Mouse (Mus musculus) forebrain, embryonic 11.5 days (tissue): ENCODE measurements at regions not wholly inside any gene's neighbourhood (a gene's known extent, or its start where the extent isn't known, plus 50 kb on each side); places are given as distances from the start of the nearest gene placed in this dataset.

ENCODE experiments used
- ATAC-seq: fragments of 200-750 bp; cut with Nextera tagmentation; replicated peaks from 2 replicates; pipeline ENCODE4 v1.8.0; 2017; ENCODE audit warnings: moderate TSS enrichment; ENCODE audit not compliant: low FRiP score
- DNase-seq: peaks from one replicate; pipeline ENCODE4 v3.0.0-alpha.2; 2017; ENCODE audit warnings: low spot score
- H3K27ac ChIP-seq: fragments of 300-500 bp; sonication (generic); 2 replicates; pipeline ENCODE4 v1.5.1; 2014; ENCODE audit warnings: low read depth, low read length
- H3K27me3 ChIP-seq: fragments of 300-500 bp; sonication (generic); 2 replicates; pipeline ENCODE4 v1.6.1; 2014; ENCODE audit warnings: mild to moderate bottlenecking, low read length, mixed read lengths; ENCODE audit not compliant: control insufficient read depth, insufficient read depth
- H3K36me3 ChIP-seq: fragments of 300-500 bp; sonication (generic); 2 replicates; pipeline ENCODE4 v1.6.1; 2014; ENCODE audit warnings: mild to moderate bottlenecking, low read length, moderate library complexity, mixed read lengths; ENCODE audit not compliant: control insufficient read depth, insufficient read depth
- H3K4me1 ChIP-seq: fragments of 300-500 bp; sonication (generic); replicated peaks from 2 replicates; pipeline ENCODE4 v1.6.1; 2014; ENCODE audit warnings: low read length, mixed read lengths; ENCODE audit not compliant: control insufficient read depth, insufficient read depth
- H3K4me2 ChIP-seq: fragments of 300-500 bp; sonication (generic); 2 replicates; pipeline ENCODE4 v1.6.1; 2014; ENCODE audit warnings: low read depth, mild to moderate bottlenecking, low read length, moderate library complexity, mixed read lengths; ENCODE audit not compliant: severe bottlenecking
- H3K4me3 ChIP-seq: fragments of 300-500 bp; sonication (generic); 2 replicates; pipeline ENCODE4 v1.5.1; 2014; ENCODE audit warnings: low read depth, low read length
- H3K9ac ChIP-seq: fragments of 300-500 bp; sonication (generic); 2 replicates; pipeline ENCODE4 v1.6.1; 2014; ENCODE audit warnings: low read length
- H3K9me3 ChIP-seq: fragments of 300-500 bp; sonication (generic); 2 replicates; pipeline ENCODE4 v1.6.1; 2016; ENCODE audit warnings: low read length, mixed read lengths; ENCODE audit not compliant: control insufficient read depth
- WGBS: fragments of 180-500 bp; shearing (Covaris S2); extraction: QIAGEN DNeasy Blood & Tissue Kit; methylation state at CpG from one replicate; pipeline ENCODE4 v1.1.7; 2014; 5-methylcytosine and 5-hydroxymethylcytosine counted together

DNA sequence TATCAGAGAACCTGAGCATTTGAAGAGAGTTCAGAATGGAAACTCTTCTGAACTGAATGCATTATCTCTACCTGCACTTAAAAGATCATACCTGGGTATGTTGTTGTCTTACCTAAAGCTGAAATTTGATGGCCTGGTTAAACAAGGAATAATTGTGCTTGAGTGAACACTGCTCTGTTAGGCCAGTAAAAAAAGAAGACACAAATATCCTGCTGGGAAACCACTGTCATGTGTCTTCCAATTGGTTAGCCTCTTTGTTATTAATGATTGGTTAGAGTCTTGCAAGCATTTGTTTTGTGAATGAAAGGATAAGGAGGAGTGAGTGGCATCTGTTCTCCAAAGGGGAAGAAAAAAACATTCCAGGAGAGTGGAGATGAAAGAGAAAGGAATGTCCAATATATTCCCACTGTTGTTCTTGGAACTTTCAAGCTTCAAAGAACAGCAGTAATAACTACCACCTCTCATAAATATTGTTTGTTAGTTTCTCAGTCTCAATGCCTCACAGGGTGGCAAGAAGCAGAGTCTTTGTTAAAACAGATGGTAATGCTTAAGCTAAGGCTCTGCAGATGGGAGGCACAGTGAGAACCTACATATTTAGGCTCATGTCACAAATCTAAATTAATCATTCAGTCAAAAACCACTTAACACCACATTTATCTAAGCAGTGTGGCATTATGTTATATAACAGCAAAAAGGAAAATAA is 165.5 kb downstream of the Dsel start:
- no peak for DNase-seq
- H3K27me3 ChIP-seq = no peaks in the 10 kb centered on the region
- H3K36me3 ChIP-seq = no peaks in the 10 kb centered on the region
- no peak overlapping the region for H3K4me2 ChIP-seq
- no peaks in the 10 kb centered on the region for H3K4me1 ChIP-seq
- no peak overlapping the region for H3K9ac ChIP-seq
- H3K4me3 ChIP-seq = no peak overlapping the region
- H3K27ac ChIP-seq = no peak overlapping the region
- peak; percentile 79 for ATAC-seq
- H3K9me3 ChIP-seq = no peaks in the 10 kb centered on the region

DNA sequence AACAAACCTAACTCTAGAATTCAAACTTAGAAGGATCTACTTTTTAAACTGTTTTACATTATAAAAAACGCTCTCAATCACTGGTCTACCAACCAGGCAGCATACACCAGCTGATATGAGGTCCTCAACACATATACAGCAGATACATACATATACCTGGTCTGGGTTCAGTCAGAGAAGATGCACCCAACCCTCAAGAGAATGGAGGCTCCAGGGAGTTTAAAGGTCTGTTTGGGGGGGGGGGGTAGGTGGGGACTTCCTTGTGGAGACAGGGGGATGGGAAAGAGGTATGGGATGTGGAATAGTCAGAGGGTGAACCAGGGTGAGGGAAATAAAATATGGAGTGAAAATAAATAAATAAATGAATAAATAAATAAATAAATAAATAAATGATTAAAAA is 203.8 kb downstream of the Dsel start:
- Histone ChIP-seq H3K36me3 (no peaks in the 10 kb centered on the region), H3K4me1 (no peaks in the 10 kb centered on the region), H3K9ac (no peak overlapping the region), H3K4me3 (no peak overlapping the region), H3K27ac (no peak overlapping the region), H3K9me3 (no peaks in the 10 kb centered on the region), H3K27me3 (no peaks in the 10 kb centered on the region), H3K4me2 (no peak overlapping the region)
- DNase-seq (no peak), ATAC-seq (peak; percentile 54; the same call in 1 of the 2 replicates)
- WGBS = 90% methylated on average over 1 of the region's 1 CpGs

DNA sequence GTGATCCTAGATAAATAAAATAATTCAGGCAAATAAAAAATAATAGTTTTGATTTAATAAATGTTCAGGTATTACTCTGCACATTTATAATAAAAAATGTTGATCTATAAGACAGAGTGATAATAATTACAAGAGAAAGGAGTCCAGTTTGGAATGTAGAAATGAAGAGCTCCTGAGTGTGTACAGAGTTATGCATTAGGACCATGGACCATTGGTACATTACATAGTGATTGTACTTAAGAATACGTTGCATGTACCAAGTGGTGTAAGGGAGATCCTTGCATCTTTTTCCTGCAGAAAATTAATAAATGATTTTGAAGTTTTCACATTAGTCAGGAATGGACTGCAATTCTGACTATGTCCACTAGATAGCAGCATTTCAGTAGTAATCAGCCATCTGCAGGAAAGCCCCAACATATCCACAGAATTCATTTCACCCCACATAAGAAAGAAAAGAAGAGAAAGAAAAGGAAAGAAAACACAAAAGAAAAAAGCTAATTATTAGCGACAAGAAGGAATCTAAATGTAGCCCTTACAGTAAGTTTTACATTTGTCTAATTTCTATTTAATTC is 204.5 kb downstream of the Dsel start:
- DNase-seq (no peak), ATAC-seq (peak; percentile 76)
- 5% methylated on average over 2 of the region's 2 CpGs for WGBS
- Histone ChIP-seq H3K4me3 (no peak overlapping the region), H3K9me3 (no peaks in the 10 kb centered on the region), H3K9ac (no peak overlapping the region), H3K36me3 (no peaks in the 10 kb centered on the region), H3K27ac (no peak overlapping the region), H3K27me3 (no peaks in the 10 kb centered on the region), H3K4me2 (no peak overlapping the region), H3K4me1 (no peaks in the 10 kb centered on the region)

DNA sequence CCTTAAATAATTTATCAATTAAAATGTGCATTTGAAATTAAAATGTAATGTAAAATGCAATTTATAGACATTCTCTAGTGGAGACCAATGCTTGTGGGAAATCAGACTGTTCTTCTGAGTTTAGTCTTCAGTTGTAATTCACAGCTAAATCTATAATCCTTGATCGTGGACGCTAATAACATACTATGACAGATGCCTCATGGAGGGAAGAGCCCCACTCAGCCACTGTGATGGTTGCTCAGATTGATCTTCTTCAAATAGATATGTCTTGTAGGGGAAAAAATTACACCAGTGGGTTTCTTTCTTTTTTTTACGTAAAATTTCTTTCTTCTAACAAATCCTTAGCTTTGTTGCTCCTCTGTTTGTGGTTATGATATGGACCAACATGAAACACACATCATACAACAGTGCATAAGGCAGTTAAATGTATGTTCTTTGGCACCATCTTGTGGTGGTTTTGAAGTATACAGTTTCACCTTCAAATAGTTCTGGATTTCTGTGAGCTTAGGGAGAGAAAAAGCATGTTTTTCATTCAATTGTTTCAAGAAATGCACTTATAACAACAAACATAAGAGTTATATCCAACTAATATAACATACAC is 230.8 kb downstream of the Dsel start:
- peak; percentile 90 for ATAC-seq

More for the DNA sequence above, 230.8 kb downstream of the Dsel start:
- Histone ChIP-seq H3K36me3 (no peaks in the 10 kb centered on the region), H3K4me2 (no peak overlapping the region), H3K4me3 (no peak overlapping the region), H3K27ac (no peak overlapping the region), H3K9me3 (no peaks in the 10 kb centered on the region), H3K4me1 (no peaks in the 10 kb centered on the region), H3K9ac (no peak overlapping the region), H3K27me3 (no peaks in the 10 kb centered on the region)
- WGBS = 63% methylated on average over 3 of the region's 3 CpGs
- no peak for DNase-seq
